In genomic region chr3:40058281-40058680, GRCm38 (mm10) we compare ENCODE assay signal across 13 mouse cellular contexts.
DNase-seq lines count a peak whose midpoint lies in the region; ATAC-seq and TF ChIP-seq lines count a peak whose summit lies in the region.
"Had no signal": no experiment of that assay in that cellular context is flagged by ENCODE, and none has a peak within 500 bp of the region (broad histone marks: within the 10 kb centered on the region; RNA-seq: fewer than 3 reads in every experiment).

No protein-coding gene starts in this region.

- H3K27me3 ChIP-seq in hindbrain, postnatal 0 days (ENCODE audit: insufficient read depth, low read length) = no peaks in the 10 kb centered on the region
- H3K27me3 ChIP-seq in hindbrain, embryonic 11.5 days (ENCODE audit: control insufficient read depth, insufficient read depth, low read length) = no peaks in the 10 kb centered on the region
- no peaks in the 10 kb centered on the region for H3K27me3 ChIP-seq in neural tube, embryonic 15.5 days (replicated peaks)
- H3K27me3 ChIP-seq in heart, embryonic 12.5 days (replicated peaks) = no peaks in the 10 kb centered on the region
- H3K27me3 ChIP-seq: neural tube, embryonic 13.5 days had no signal

- H3K9me3 ChIP-seq in hindbrain, postnatal 0 days (ENCODE audit: low read length) = no peaks in the 10 kb centered on the region
- H3K9me3 ChIP-seq in hindbrain, embryonic 11.5 days (ENCODE audit: control insufficient read depth, low read length) = no peaks in the 10 kb centered on the region
- no peaks in the 10 kb centered on the region for H3K9me3 ChIP-seq in neural tube, embryonic 15.5 days (replicated peaks)
- no peaks in the 10 kb centered on the region for H3K9me3 ChIP-seq in heart, embryonic 12.5 days (replicated peaks)
- H3K9me3 ChIP-seq: G1E; neural tube, embryonic 13.5 days had no signal

- 68% methylated on average over 5 of the region's 5 CpGs for WGBS in hindbrain, postnatal 0 days
- 68% methylated on average over 5 of the region's 5 CpGs for WGBS in hindbrain, embryonic 11.5 days
- 46% methylated on average over 5 of the region's 5 CpGs for WGBS in neural tube, embryonic 15.5 days
- WGBS in heart, embryonic 12.5 days = 71% methylated on average over 5 of the region's 5 CpGs

- H3K36me3 ChIP-seq in hindbrain, postnatal 0 days (ENCODE audit: insufficient read depth, low read length) = no peaks in the 10 kb centered on the region
- H3K36me3 ChIP-seq in hindbrain, embryonic 11.5 days (ENCODE audit: control insufficient read depth, insufficient read depth, low read length) = no peaks in the 10 kb centered on the region
- no peaks in the 10 kb centered on the region for H3K36me3 ChIP-seq in neural tube, embryonic 15.5 days
- no peaks in the 10 kb centered on the region for H3K36me3 ChIP-seq in heart, embryonic 12.5 days
- H3K36me3 ChIP-seq: G1E; neural tube, embryonic 13.5 days had no signal

- H3K4me3 ChIP-seq in hindbrain, postnatal 0 days (ENCODE audit: low read length) = no peak overlapping the region
- H3K4me3 ChIP-seq in hindbrain, embryonic 11.5 days (ENCODE audit: low read depth, low read length) = no peak overlapping the region
- no peak overlapping the region for H3K4me3 ChIP-seq in neural tube, embryonic 15.5 days (replicated peaks)
- H3K4me3 ChIP-seq in heart, embryonic 12.5 days = no peak overlapping the region
- H3K4me3 ChIP-seq: neural tube, embryonic 13.5 days had no signal

- H3K27ac ChIP-seq in hindbrain, postnatal 0 days = no peak overlapping the region
- H3K27ac ChIP-seq in hindbrain, embryonic 11.5 days (ENCODE audit: low read depth, low read length) = no peak overlapping the region
- H3K27ac ChIP-seq in neural tube, embryonic 15.5 days (replicated peaks) = no peak overlapping the region
- no peak overlapping the region for H3K27ac ChIP-seq in heart, embryonic 12.5 days (ENCODE audit: poor library complexity, severe bottlenecking)
- H3K27ac ChIP-seq: neural tube, embryonic 13.5 days had no signal

- H3K4me1 ChIP-seq in hindbrain, postnatal 0 days (ENCODE audit: insufficient read depth, low read length) = no peaks in the 10 kb centered on the region
- 0 out of 2 replicates have a peak, but pooled peaks cover 2% of the 10 kb centered on the region for H3K4me1 ChIP-seq in hindbrain, embryonic 11.5 days (replicated peaks; ENCODE audit: control insufficient read depth, insufficient read depth, low read length)
- H3K4me1 ChIP-seq in neural tube, embryonic 15.5 days = 0 out of 2 replicates have a peak, but pooled peaks cover 6% of the 10 kb centered on the region
- no peaks in the 10 kb centered on the region for H3K4me1 ChIP-seq in heart, embryonic 12.5 days (replicated peaks)
- H3K4me1 ChIP-seq: neural tube, embryonic 13.5 days had no signal

- 0 out of 2 replicates have a peak overlapping the region, but pooled peaks have one; percentile 28 for H3K4me2 ChIP-seq in hindbrain, postnatal 0 days (ENCODE audit: low read depth, low read length)
- no peak overlapping the region for H3K4me2 ChIP-seq in hindbrain, embryonic 11.5 days (replicated peaks; ENCODE audit: low read depth, low read length)
- H3K4me2 ChIP-seq in neural tube, embryonic 15.5 days = peak overlapping the region; percentile 42; the same call in 1 of the 2 replicates
- no peak overlapping the region for H3K4me2 ChIP-seq in heart, embryonic 12.5 days

- no peak for ATAC-seq in hindbrain, postnatal 0 days
- ATAC-seq in hindbrain, embryonic 11.5 days (ENCODE audit: low FRiP score) = no peak
- no peak for ATAC-seq in neural tube, embryonic 15.5 days (ENCODE audit: low FRiP score)
- no peak for ATAC-seq in heart, embryonic 12.5 days (ENCODE audit: insufficient number of reproducible peaks, low FRiP score)
- ATAC-seq in erythroid progenitor cell, adult 5-6 weeks (replicated peaks; ENCODE audit: low FRiP score, poor library complexity, severe bottlenecking) = no peak
- ATAC-seq: liver, postnatal 0 days had no signal

- DNase-seq in hindbrain, postnatal 0 days (ENCODE audit: low spot score) = no peak
- no peak for DNase-seq in hindbrain, embryonic 11.5 days (ENCODE audit: low spot score)
- DNase-seq in neural tube, embryonic 10.5 days (ENCODE audit: extremely low spot score, low spot score) = no peak
- peak; percentile 1 for DNase-seq in lung, postnatal 14 days
- DNase-seq: cerebellum, postnatal 10 days; liver; liver, postnatal 0 days; right cerebral cortex, postnatal 14 days had no signal

- no peak overlapping the region for H3K9ac ChIP-seq in hindbrain, postnatal 0 days (replicated peaks; ENCODE audit: low read length)
- no peak overlapping the region for H3K9ac ChIP-seq in hindbrain, embryonic 11.5 days (ENCODE audit: low read depth, low read length)
- no peak overlapping the region for H3K9ac ChIP-seq in neural tube, embryonic 15.5 days (replicated peaks)
- no peak overlapping the region for H3K9ac ChIP-seq in heart, embryonic 12.5 days
- H3K9ac ChIP-seq: liver, postnatal 0 days; neural tube, embryonic 13.5 days had no signal

- TF ChIP-seq CTCF in hindbrain, postnatal 0 days (IDR thresholded peaks at IDR 0.05; ENCODE audit: low read depth) = no peak

Comparison
In these comparisons a context has a peak if more than half of its experiments do, and no peak if none do; other contexts are left out.
1. H3K4me2 ChIP-seq: peak in hindbrain, postnatal 0 days (single experiment) and neural tube, embryonic 15.5 days (single experiment); none in hindbrain, embryonic 11.5 days (single experiment) and heart, embryonic 12.5 days (single experiment).